Mouse (Mus musculus): ENCODE data around the gene Glrp1.

Gene Glrp1

DNA sequence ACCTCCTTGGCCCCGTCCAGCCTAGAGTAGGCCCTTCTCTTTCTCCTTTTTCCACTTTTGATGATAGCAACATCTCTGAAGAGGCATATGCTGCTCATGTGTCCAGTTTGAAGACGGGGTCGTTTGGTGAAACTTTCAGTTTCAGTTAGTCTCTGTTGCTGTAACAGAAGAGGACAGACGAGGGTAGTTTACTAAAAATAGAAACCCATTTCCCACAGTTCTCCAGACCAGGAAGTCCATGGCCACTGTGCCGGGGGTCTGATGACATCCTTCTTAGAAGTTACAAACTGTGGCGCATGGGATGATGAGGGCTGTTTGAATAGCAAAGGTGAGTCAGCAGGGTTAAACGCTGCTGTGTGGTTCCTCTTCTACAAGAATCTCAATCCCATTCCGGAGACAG lies at the start of gene Glrp1:
Gene Glrp1, minus strand, starts transcription at position 278 of the 400 bp plus-strand sequence.
- no peak for DNase-seq (ENCODE audit: low spot score)

GRCm38 (mm10) chr1:88559258-88559657 lies 49.4 kb upstream of the Glrp1 start:
- DNase-seq (ENCODE audit: low spot score): no peak

DNA sequence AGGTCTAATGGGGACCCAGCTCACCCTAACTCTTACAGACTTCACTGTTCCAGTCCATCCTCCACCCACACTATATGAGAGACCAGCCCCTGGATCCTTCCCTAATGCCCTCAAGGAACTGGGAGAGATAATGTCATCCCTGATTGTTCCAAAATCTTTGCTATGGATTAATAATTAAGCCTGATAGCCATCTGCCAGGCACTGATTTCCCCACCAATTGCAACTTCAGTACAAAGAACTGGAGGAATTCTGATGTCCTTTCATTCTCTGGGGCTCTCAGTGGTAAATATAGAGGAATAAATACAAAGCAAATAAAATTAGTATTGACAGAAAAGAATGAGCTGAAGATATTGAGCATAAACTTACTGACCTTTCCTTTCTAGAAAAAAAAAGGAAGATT lies 48.9 kb upstream of the Glrp1 start:
- no peak for DNase-seq (ENCODE audit: low spot score)

GRCm38 (mm10) chr1:88556401-88556800 lies 46.5 kb upstream of the Glrp1 start:
- no peak for DNase-seq (ENCODE audit: low spot score)

- no peak for DNase-seq (ENCODE audit: low spot score)
Observed at GRCm38 (mm10) chr1:88553500-88554187, 43.8 kb upstream of the Glrp1 start.

- no peak for DNase-seq (ENCODE audit: low spot score)
Observed at GRCm38 (mm10) chr1:88549263-88549662, 39.4 kb upstream of the Glrp1 start.

- DNase-seq (ENCODE audit: low spot score): no peak
Observed at GRCm38 (mm10) chr1:88547172-88547571, 37.3 kb upstream of the Glrp1 start.

DNA sequence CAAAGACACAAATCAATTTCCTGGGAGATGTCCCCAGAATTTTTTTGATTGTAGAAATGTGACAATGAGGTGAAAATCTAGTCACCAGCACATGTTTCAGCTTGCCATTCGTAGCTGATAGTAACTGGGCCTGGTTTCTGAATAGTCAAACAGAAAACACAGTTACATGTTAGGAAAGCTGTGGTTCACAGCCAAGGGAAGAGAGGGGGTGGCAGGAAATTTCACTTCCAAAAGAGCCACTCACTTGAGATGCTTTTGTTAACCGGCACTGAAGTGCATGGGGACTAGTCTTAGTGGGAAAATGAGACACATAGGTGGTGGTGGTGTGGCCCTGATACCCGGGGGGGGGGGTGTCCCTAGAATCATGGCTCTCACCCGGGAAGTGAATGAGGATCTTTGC lies 33.7 kb upstream of the Glrp1 start:
- no peak for DNase-seq (ENCODE audit: low spot score)

DNA sequence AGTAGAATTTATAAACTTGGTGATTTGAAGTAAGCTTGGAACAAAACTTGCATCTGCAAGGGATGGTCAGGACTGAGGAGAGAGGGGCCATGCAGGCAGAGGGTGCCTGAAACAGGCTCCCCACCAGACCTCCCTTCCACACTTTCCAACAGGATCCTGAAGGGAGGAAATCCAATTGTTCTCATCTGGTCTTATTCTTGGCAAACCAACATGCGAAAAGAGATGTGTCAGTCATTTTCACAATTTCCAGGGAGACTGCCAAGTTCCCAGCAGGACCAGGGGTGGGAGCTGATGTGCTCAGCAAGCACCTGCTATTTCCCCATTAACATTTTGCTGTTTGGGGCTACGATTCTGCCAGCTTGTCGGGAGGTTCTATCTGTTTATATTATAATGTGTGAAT lies 30.0 kb upstream of the Glrp1 start:
- peak; percentile 14 for DNase-seq (ENCODE audit: low spot score)

DNA sequence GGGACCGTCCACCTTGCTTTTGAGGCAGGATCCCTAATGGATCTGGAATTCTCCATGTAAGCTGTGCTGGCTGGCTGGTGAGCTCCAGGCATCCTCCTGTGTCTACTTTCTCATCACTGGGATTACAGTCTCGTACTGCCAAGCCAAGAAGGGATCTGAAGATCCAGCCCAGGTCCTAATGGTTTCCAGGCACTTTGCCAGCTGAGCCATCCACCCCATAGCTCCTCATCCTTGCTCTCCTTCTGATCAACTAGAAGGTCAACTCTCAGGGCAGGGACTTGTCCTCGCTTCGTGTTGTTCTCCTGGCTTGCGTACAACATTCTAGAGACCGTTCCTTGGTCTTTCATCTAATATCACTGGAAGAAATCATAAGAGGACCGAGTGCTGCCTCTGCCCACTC lies 29.4 kb upstream of the Glrp1 start:
- DNase-seq (ENCODE audit: low spot score): no peak

GRCm38 (mm10) chr1:88536308-88536707 lies 26.4 kb upstream of the Glrp1 start:
- no peak for DNase-seq (ENCODE audit: low spot score)

DNA sequence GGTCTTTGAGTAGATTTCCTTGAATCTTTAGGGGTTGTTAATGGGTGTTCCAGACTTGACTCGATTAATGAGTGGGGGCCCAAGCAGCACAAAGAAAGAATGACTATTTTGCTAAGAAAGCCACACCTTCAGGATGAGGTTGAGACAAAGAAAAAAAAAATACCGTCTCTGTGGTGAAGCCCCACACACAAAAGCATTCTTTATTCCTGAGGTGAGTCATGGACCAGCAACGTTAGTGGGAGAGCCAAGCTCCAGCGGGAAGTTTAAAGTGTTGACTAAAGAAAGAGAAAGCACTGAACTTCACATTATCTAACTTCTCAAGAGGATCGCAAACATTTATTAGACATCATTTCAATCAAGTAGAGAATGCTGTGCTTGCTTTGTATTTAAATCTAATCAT lies 24.2 kb upstream of the Glrp1 start:
- peak; percentile 43 for DNase-seq (ENCODE audit: low spot score)

DNA sequence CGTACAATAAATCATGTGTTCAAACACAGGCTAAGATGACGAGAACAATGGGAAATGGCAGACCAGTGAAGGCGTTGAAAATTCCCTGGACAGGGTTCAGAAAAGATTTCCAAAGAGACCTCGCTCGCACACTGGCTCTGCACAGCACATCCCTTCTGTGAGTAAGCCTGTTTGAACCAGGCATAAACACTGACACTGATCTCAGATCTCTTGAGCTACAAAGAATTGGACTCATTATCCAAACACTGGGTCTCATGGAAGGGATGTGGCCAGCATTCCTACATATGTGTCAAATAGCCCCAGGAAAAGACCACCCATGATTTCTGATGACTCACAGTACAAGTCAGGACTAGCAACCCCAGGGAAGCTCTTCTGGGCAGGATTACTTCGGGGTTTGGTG lies 16.3 kb upstream of the Glrp1 start:
- peak; percentile 23 for DNase-seq (ENCODE audit: low spot score)

DNA sequence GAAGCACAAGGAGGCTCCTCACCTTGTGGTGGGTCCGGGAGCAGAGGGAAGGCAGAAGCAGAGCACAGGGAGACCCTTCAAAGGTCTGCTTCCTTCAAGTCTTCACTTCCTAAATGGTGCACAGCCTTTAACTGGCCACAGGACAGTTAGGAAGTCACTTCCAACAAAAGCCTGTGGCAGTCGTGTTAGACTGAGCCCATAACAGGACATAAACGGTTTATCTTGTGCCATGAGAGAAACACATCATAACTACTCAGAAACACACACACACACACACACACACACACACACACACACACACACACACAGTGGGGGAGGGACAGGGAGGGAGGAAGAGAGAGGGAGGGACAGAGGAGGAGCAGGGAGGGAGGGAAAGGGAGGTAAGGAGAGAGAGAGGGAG lies 15.8 kb upstream of the Glrp1 start:
- no peak for DNase-seq (ENCODE audit: low spot score)

GRCm38 (mm10) chr1:88521170-88521747 lies 11.4 kb upstream of the Glrp1 start:
- DNase-seq (ENCODE audit: low spot score): no peak

GRCm38 (mm10) chr1:88513613-88514012 lies 3.7 kb upstream of the Glrp1 start:
- no peak for DNase-seq (ENCODE audit: low spot score)

DNA sequence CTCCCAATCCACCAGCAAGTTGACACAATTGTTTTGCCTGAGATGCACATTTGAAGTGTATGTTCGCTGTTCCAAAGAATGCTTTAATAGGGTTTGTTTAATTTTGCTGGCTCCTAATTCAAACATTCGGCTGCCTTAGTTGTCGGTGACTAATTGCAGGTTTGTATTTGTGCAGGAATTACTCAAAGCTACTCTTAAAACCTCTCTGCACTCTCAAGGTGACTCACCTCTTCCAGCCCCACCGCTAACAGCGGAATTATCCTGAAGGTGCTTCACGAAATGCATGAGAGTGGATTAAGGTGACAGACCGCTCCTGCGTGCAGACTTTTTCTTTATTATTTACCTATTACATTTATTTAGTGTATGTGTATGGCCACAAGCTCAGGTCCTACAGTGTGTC lies 2.0 kb downstream of the Glrp1 start:
- DNase-seq (ENCODE audit: low spot score): peak; percentile 36

- DNase-seq (ENCODE audit: low spot score): no peak
Observed at GRCm38 (mm10) chr1:88507214-88507613, 2.7 kb downstream of the Glrp1 start.

- DNase-seq (ENCODE audit: low spot score): no peak
Observed at GRCm38 (mm10) chr1:88506412-88506811, 3.5 kb downstream of the Glrp1 start.

DNA sequence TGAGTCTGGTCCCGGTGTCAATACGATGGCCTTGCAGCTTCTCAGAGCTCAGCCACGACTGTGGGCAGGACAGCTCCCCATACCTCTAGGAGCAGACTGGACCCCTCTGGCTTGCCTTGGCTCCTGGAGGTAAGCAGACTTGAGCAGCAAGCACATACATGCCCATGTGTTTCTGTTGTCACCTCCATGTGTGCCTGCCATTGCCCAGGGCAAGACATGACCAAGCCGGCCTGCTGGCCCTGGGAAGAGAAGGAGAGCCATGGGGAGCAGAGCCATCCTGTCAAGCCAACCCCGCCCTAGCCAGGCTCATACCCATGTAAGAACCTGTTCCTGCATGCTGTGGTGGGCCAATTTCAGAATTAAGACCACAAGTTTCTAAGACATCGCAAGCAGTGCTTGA lies 4.2 kb downstream of the Glrp1 start:
- DNase-seq (ENCODE audit: low spot score): no peak

DNA sequence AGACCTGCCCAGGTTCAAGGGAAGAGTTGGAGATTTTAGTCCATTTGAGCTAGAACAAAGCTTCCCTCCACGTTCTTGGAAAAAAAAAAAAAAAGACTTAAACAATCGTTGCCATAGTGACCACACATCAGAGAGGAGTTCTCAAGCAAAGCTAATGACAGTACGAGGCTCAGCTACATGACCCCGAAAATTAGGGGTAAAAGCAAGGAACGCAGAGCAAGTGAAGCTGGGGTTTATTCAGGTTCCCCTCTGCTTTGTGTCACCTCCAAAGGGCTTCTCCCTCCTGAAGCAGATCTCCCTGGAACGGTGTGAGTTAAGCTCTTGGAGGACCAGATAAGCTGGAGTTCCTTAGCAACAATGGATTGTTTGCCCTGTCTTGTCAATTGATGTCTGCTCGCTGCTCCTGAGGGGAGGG lies 5.3 kb downstream of the Glrp1 start:
- DNase-seq (ENCODE audit: low spot score): no peak

DNA sequence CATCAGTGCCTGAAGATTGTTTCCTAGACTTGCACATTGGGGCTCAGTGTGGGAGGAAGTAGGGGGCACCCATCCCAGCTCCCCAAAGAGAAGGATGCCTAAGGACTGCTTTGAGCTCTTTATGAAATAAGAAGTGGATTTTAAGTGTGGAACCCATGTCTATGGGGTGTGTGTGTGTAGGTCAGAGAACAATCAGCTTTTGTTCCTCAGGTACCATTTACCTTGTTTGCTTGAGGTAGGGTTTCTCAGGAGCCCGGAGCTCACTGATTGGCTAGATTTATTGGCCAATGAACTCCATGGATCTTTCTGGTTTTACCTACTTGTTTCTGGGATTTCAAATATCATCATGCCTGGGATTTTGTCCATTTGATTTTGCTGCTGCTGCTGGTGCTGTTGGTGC lies 7.0 kb downstream of the Glrp1 start:
- DNase-seq (ENCODE audit: low spot score): no peak

DNA sequence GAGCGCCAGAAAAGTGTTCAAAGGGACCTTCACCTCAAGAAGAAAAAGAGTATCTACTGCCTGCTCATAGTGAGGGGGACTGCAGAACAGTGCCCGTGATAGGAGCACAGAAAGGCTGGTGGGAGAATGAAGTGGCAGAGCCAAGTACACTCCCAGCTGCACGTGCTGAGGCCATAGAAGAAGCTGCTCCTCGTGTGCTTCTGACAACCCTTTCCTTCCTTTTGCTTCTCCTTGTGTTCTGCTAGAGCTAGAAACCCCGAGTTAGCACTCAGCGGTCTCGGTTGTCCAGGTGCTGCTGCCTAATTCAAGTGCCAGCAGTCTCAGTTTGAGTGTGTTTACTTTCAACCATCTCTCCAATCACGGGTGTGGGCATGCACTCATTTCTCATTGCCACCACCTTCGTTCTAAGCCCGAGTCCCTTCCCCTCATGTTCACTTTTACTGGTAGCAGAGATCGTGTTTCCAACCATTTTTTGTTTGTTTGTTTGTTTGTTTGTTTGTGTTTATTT lies 10.6 kb downstream of the Glrp1 start:
- DNase-seq (ENCODE audit: low spot score): no peak

- no peak for DNase-seq (ENCODE audit: low spot score)
Observed at GRCm38 (mm10) chr1:88497407-88497806, 12.5 kb downstream of the Glrp1 start.
